Mouse (Mus musculus) neural tube, embryonic 12.5 days (tissue): ENCODE data around the gene Cideb. TPM values are rescaled to one million over a fixed set of nuclear protein-coding genes. Genes with fewer than 3 reads are reported as not detected.

Experiments
- ATAC-seq: fragments of 200-750 bp; cut with Nextera tagmentation; 2 replicates; pipeline ENCODE4 v1.8.0; 2017; ENCODE audit warnings: low read depth, mild to moderate bottlenecking, moderate TSS enrichment, moderate library complexity; ENCODE audit not compliant: low FRiP score
- H3K27ac ChIP-seq: fragments of 300-500 bp; sonication (generic); 2 replicates; pipeline ENCODE4 v1.5.1; 2016
- H3K27me3 ChIP-seq: fragments of 300-500 bp; sonication (generic); replicated peaks from 2 replicates; pipeline ENCODE4 v1.6.1; 2016; ENCODE audit warnings: mild to moderate bottlenecking
- H3K36me3 ChIP-seq: fragments of 300-500 bp; sonication (generic); 2 replicates; pipeline ENCODE4 v1.6.1; 2016; ENCODE audit warnings: mild to moderate bottlenecking
- H3K4me1 ChIP-seq: fragments of 300-500 bp; sonication (generic); 2 replicates; pipeline ENCODE4 v1.6.1; 2016
- H3K4me2 ChIP-seq: fragments of 300-500 bp; sonication (generic); replicated peaks from 2 replicates; pipeline ENCODE4 v1.6.1; 2016; ENCODE audit warnings: mild to moderate bottlenecking
- H3K4me3 ChIP-seq: fragments of 300-500 bp; sonication (generic); 2 replicates; pipeline ENCODE4 v1.5.1; 2016
- H3K9ac ChIP-seq: fragments of 300-500 bp; sonication (generic); 2 replicates; pipeline ENCODE4 v1.6.1; 2016; ENCODE audit warnings: mild to moderate bottlenecking
- H3K9me3 ChIP-seq: fragments of 300-500 bp; sonication (generic); 2 replicates; pipeline ENCODE4 v1.6.1; 2016; ENCODE audit warnings: mild to moderate bottlenecking
- WGBS: fragments of 180-500 bp; shearing (Covaris S2); methylation state at CpG from one replicate; pipeline ENCODE4 v1.1.7; 2016; 5-methylcytosine and 5-hydroxymethylcytosine counted together
- polyA plus RNA-seq: library from polyadenylated mRNA; unstranded; fragments of >200 nt; fragmentation: Nextera tagmentation; extraction: Ambion mirVana; gene quantifications from 2 replicates; pipeline ENCODE4 v1.2.1, GENCODE M21; 2016

Cideb gene
- polyA plus RNA-seq, result 0.30 TPM in 1 of 2 replicates, not detected in the other

- H3K4me1 ChIP-seq, result peaks cover 7% of the 10 kb centered on the region; the same call in 1 of the 2 replicates
- H3K27ac ChIP-seq, result no peak within 1 kb of the TSS
- no peaks in the 10 kb centered on the region for H3K9me3 ChIP-seq
- H3K4me2 ChIP-seq, result no peak within 1 kb of the TSS; the same call in 1 of the 2 replicates
- no peak within 1 kb of the TSS for H3K9ac ChIP-seq
- H3K36me3 ChIP-seq, result peaks cover 32% of the 10 kb centered on the region
- peaks cover 30% of the 10 kb centered on the region for H3K27me3 ChIP-seq
- no peak within 1 kb of the TSS for H3K4me3 ChIP-seq
- WGBS, result 20% methylated on average over 8 of the region's 8 CpGs
- no peak for ATAC-seq
Observed at GRCm38 (mm10) chr14:55758363-55758784, at the start of gene Cideb. TSS of gene Cideb (minus strand) at chr14:55758458.

GRCm38 (mm10) chr14:55795380-55796163, 37.3 kb upstream of the Cideb start:
- H3K4me3 ChIP-seq, result no peak overlapping the region
- no peaks in the 10 kb centered on the region for H3K9me3 ChIP-seq
- no peak overlapping the region for H3K4me2 ChIP-seq
- no peaks in the 10 kb centered on the region for H3K4me1 ChIP-seq
- no peak for ATAC-seq
- H3K27me3 ChIP-seq, result no peaks in the 10 kb centered on the region
- no peaks in the 10 kb centered on the region for H3K36me3 ChIP-seq
- WGBS, result 88% methylated on average over 15 of the region's 15 CpGs
- H3K27ac ChIP-seq, result no peak overlapping the region
- H3K9ac ChIP-seq, result no peak overlapping the region

- Histone ChIP-seq H3K27ac (no peak overlapping the region), H3K4me2 (no peak overlapping the region), H3K4me3 (no peak overlapping the region), H3K27me3 (peaks cover 15% of the 10 kb centered on the region), H3K9ac (no peak overlapping the region), H3K9me3 (no peaks in the 10 kb centered on the region), H3K36me3 (no peaks in the 10 kb centered on the region), H3K4me1 (0 out of 2 replicates have a peak, but pooled peaks cover under 1% of the 10 kb centered on the region)
- no peak for ATAC-seq
- WGBS, result 73% methylated on average over 2 of the region's 2 CpGs
Observed at GRCm38 (mm10) chr14:55793946-55794345, 35.7 kb upstream of the Cideb start.

- H3K4me2 ChIP-seq, result no peak overlapping the region
- no peak for ATAC-seq
- H3K4me3 ChIP-seq, result no peak overlapping the region
- H3K4me1 ChIP-seq, result peaks cover 5% of the 10 kb centered on the region
- no peak overlapping the region for H3K9ac ChIP-seq
- H3K36me3 ChIP-seq, result no peaks in the 10 kb centered on the region
- no peaks in the 10 kb centered on the region for H3K9me3 ChIP-seq
- H3K27ac ChIP-seq, result no peak overlapping the region
- WGBS, result 77% methylated on average over 2 of the region's 2 CpGs
- peaks cover 19% of the 10 kb centered on the region for H3K27me3 ChIP-seq
Observed at GRCm38 (mm10) chr14:55793461-55793860, 35.2 kb upstream of the Cideb start.

GRCm38 (mm10) chr14:55788256-55789050, 30.2 kb upstream of the Cideb start, which contains the start of gene Ripk3:
TSS of gene Ripk3 (minus strand) at chr14:55788865.
- WGBS, result 6% methylated on average over 40 of the region's 40 CpGs
- Histone ChIP-seq H3K27ac (no peak within 1 kb of the TSS), H3K9me3 (no peaks in the 10 kb centered on the region), H3K27me3 (peaks cover 70% of the 10 kb centered on the region), H3K4me2 (peak within 1 kb of the TSS; percentile 55), H3K36me3 (no peaks in the 10 kb centered on the region), H3K4me1 (peaks cover 12% of the 10 kb centered on the region), H3K4me3 (peak within 1 kb of the TSS; percentile 27), H3K9ac (no peak within 1 kb of the TSS)
- no peak for ATAC-seq

- H3K4me3 ChIP-seq, result no peak overlapping the region
- H3K4me1 ChIP-seq, result peaks cover 12% of the 10 kb centered on the region
- no peaks in the 10 kb centered on the region for H3K36me3 ChIP-seq
- WGBS, result 34% methylated on average over 11 of the region's 11 CpGs
- no peaks in the 10 kb centered on the region for H3K9me3 ChIP-seq
- no peak for ATAC-seq
- H3K27me3 ChIP-seq, result peaks cover 77% of the 10 kb centered on the region
- no peak overlapping the region for H3K27ac ChIP-seq
- peak overlapping the region; percentile 55; the same call in 1 of the 2 replicates for H3K4me2 ChIP-seq
- no peak overlapping the region for H3K9ac ChIP-seq
Observed at GRCm38 (mm10) chr14:55787731-55788130, 29.5 kb upstream of the Cideb start.

- no peak overlapping the region for H3K4me2 ChIP-seq
- H3K36me3 ChIP-seq, result no peaks in the 10 kb centered on the region
- ATAC-seq, result no peak
- no peak overlapping the region for H3K27ac ChIP-seq
- 28% methylated on average over 6 of the region's 6 CpGs for WGBS
- no peak overlapping the region for H3K4me3 ChIP-seq
- no peak overlapping the region for H3K9ac ChIP-seq
- H3K27me3 ChIP-seq, result peaks cover 88% of the 10 kb centered on the region
- H3K4me1 ChIP-seq, result peaks cover 12% of the 10 kb centered on the region
- no peaks in the 10 kb centered on the region for H3K9me3 ChIP-seq
Observed at GRCm38 (mm10) chr14:55785195-55785594, 26.9 kb upstream of the Cideb start.

- ATAC-seq, result no peak
- Histone ChIP-seq H3K27me3 (peaks cover 78% of the 10 kb centered on the region), H3K4me2 (peak within 1 kb of the TSS; percentile 51), H3K4me3 (peak within 1 kb of the TSS; percentile 26), H3K36me3 (no peaks in the 10 kb centered on the region), H3K9me3 (no peaks in the 10 kb centered on the region), H3K27ac (no peak within 1 kb of the TSS), H3K9ac (peak within 1 kb of the TSS; percentile 26; the same call in 1 of the 2 replicates), H3K4me1 (peaks cover 12% of the 10 kb centered on the region)
- 5% methylated on average over 13 of the region's 13 CpGs for WGBS
Observed at GRCm38 (mm10) chr14:55783958-55784235, 25.6 kb upstream of the Cideb start, which contains the start of gene Adcy4. TSS of gene Adcy4 (minus strand) at chr14:55784095.

- H3K9ac ChIP-seq, result peak overlapping the region; percentile 26; the same call in 1 of the 2 replicates
- H3K4me1 ChIP-seq, result peaks cover 6% of the 10 kb centered on the region
- H3K4me3 ChIP-seq, result peak overlapping the region; percentile 26
- WGBS, result 3% methylated on average over 31 of the region's 31 CpGs
- H3K4me2 ChIP-seq, result peak overlapping the region; percentile 51
- no peak for ATAC-seq
- peaks cover 72% of the 10 kb centered on the region for H3K27me3 ChIP-seq
- no peak overlapping the region for H3K27ac ChIP-seq
- H3K36me3 ChIP-seq, result no peaks in the 10 kb centered on the region
- no peaks in the 10 kb centered on the region for H3K9me3 ChIP-seq
Observed at GRCm38 (mm10) chr14:55783171-55783957, 25.1 kb upstream of the Cideb start.

GRCm38 (mm10) chr14:55782361-55782960, 24.2 kb upstream of the Cideb start:
- no peak overlapping the region for H3K27ac ChIP-seq
- 0 out of 2 replicates have a peak, but pooled peaks cover 3% of the 10 kb centered on the region for H3K4me1 ChIP-seq
- no peak overlapping the region for H3K4me3 ChIP-seq
- peak overlapping the region; percentile 51 for H3K4me2 ChIP-seq
- no peak overlapping the region for H3K9ac ChIP-seq
- ATAC-seq, result no peak
- peaks cover 63% of the 10 kb centered on the region for H3K27me3 ChIP-seq
- 51% methylated on average over 9 of the region's 9 CpGs for WGBS
- H3K9me3 ChIP-seq, result no peaks in the 10 kb centered on the region
- no peaks in the 10 kb centered on the region for H3K36me3 ChIP-seq

GRCm38 (mm10) chr14:55781310-55781709, 23.1 kb upstream of the Cideb start:
- 19% methylated on average over 14 of the region's 14 CpGs for WGBS
- Histone ChIP-seq H3K4me2 (peak overlapping the region; percentile 45), H3K4me1 (0 out of 2 replicates have a peak, but pooled peaks cover 3% of the 10 kb centered on the region), H3K27ac (no peak overlapping the region), H3K36me3 (no peaks in the 10 kb centered on the region), H3K4me3 (peak overlapping the region; percentile 3; the same call in 1 of the 2 replicates), H3K9ac (no peak overlapping the region), H3K27me3 (peaks cover 52% of the 10 kb centered on the region), H3K9me3 (no peaks in the 10 kb centered on the region)
- peak; percentile 68 for ATAC-seq
